Mouse (Mus musculus) neural tube, embryonic 14.5 days (tissue): ENCODE data around the gene Micall2. TPM values are rescaled to one million over a fixed set of nuclear protein-coding genes. Genes with fewer than 3 reads are reported as not detected.
A peak's percentile ranks its signal among the peaks of the same experiment; 100 is the strongest.
"Not testable (repeated sequence)": the region's sequence is repeated elsewhere in the genome, so short reads cannot be mapped to it uniquely, and the experiment has no call there.

Source experiments
- ATAC-seq: fragments of 200-750 bp; cut with Nextera tagmentation; 2 replicates; pipeline ENCODE4 v1.8.0; 2017; ENCODE audit warnings: low read depth, mild to moderate bottlenecking, moderate TSS enrichment, moderate library complexity
- H3K27ac ChIP-seq: fragments of 300-500 bp; sonication (generic); 2 replicates; pipeline ENCODE4 v1.5.1; 2014; ENCODE audit warnings: low read depth, mild to moderate bottlenecking, control low read depth, low read length, moderate library complexity, mixed read lengths
- H3K27me3 ChIP-seq: fragments of 300-500 bp; sonication (generic); 2 replicates; pipeline ENCODE4 v1.6.1; 2014; ENCODE audit warnings: low read length; ENCODE audit not compliant: control insufficient read depth, insufficient read depth
- H3K36me3 ChIP-seq: fragments of 300-500 bp; sonication (generic); 2 replicates; pipeline ENCODE4 v1.6.1; 2014; ENCODE audit warnings: low read length, mixed read lengths; ENCODE audit not compliant: control insufficient read depth, insufficient read depth
- H3K4me1 ChIP-seq: fragments of 300-500 bp; sonication (generic); 2 replicates; pipeline ENCODE4 v1.6.1; 2014; ENCODE audit warnings: low read length; ENCODE audit not compliant: control insufficient read depth, insufficient read depth
- H3K4me2 ChIP-seq: fragments of 300-500 bp; sonication (generic); 2 replicates; pipeline ENCODE4 v1.6.1; 2014; ENCODE audit warnings: mild to moderate bottlenecking, low read depth, low read length, control low read depth
- H3K4me3 ChIP-seq: fragments of 300-500 bp; sonication (generic); 2 replicates; pipeline ENCODE4 v1.5.1; 2014; ENCODE audit warnings: low read depth, low read length, control low read depth, mixed read lengths
- H3K9ac ChIP-seq: fragments of 300-500 bp; sonication (generic); replicated peaks from 2 replicates; pipeline ENCODE4 v1.6.1; 2014; ENCODE audit warnings: low read depth, mild to moderate bottlenecking, control low read depth, low read length, mixed read lengths
- H3K9me3 ChIP-seq: fragments of 300-500 bp; sonication (generic); 2 replicates; pipeline ENCODE4 v1.6.1; 2016; ENCODE audit warnings: low read length; ENCODE audit not compliant: control insufficient read depth
- WGBS: fragments of 180-500 bp; shearing (Covaris S2); extraction: QIAGEN DNeasy Blood & Tissue Kit; methylation state at CpG from one replicate; pipeline ENCODE4 v1.1.7; 2014; 5-methylcytosine and 5-hydroxymethylcytosine counted together
- polyA plus RNA-seq: library from polyadenylated mRNA; unstranded; fragments of >200 nt; fragmentation: Nextera tagmentation; extraction: Ambion mirVana; gene quantifications from 2 replicates; pipeline ENCODE4 v1.2.1, GENCODE M21; 2014

The Micall2 gene
- polyA plus RNA-seq, 1 experiment from 2014 or later = 9.1 TPM

DNA sequence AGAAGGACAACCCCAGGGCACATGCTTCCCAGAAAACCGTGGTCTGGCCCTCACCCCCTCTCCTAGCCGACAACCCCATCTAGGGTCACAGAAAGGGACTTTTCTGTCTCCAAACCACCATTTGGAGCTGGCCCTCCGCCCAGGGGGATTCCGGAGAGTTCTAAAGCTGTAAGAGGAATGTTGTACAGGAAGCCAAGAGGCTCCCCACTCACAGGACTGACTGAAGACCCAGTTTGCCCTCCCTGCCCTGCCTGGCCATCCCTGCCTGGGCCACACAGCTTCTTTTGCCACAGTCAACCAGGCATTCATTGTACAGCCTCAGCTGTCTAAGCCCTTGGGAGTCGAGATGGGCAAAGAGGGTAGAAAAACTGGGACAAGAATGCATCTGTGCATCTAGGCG, 17.6 kb downstream of the Micall2 start:
- Histone ChIP-seq H3K9ac (no peak overlapping the region), H3K27me3 (no peaks in the 10 kb centered on the region), H3K9me3 (no peaks in the 10 kb centered on the region), H3K27ac (no peak overlapping the region), H3K4me3 (no peak overlapping the region), H3K36me3 (no peaks in the 10 kb centered on the region), H3K4me2 (no peak overlapping the region), H3K4me1 (no peaks in the 10 kb centered on the region)
- WGBS = 56% methylated on average over 6 of the region's 6 CpGs
- ATAC-seq = no peak

DNA sequence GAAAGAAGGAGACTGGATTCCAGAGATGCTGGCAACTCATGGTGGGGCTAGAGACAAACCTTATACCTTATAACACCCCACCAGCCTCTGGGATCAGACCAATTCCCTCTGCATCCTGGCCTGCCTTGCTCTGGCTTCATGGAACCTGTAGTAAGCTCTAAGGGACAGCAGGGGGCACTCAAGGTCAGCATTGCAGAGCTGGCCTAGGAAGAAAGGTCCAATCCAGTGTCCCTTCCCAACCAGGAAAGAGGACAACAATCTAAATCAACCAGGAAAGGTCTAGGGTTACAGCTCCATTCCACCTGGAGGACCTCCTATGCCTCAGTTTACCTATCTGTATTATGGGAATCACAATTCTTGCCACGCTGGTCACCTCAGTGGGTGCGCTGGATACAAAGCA, 18.4 kb downstream of the Micall2 start:
- Histone ChIP-seq H3K4me3 (no peak overlapping the region), H3K27ac (no peak overlapping the region), H3K27me3 (no peaks in the 10 kb centered on the region), H3K4me2 (no peak overlapping the region), H3K9me3 (no peaks in the 10 kb centered on the region), H3K4me1 (no peaks in the 10 kb centered on the region), H3K9ac (no peak overlapping the region), H3K36me3 (no peaks in the 10 kb centered on the region)
- WGBS = 100% methylated on average over 2 of the region's 2 CpGs
- ATAC-seq = no peak

DNA sequence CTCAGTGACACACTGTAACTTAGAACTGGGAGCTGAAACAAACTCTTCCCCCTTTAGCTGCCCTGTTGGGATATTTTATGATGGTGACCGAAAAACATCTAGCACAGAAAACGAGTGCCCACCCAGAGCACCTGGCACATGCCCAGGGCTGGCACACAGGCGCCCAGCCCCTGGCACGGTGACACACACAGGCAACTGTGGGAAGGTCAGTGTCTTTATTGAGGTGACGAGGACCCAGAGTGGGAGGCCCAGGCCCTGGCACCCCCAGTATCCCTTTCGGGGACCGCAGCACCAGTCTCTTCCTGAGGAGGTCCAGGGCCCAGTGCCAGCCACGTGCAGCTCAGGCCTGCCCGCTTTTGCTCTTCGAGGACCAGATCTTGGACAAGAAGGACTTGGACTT, 29.6 kb downstream of the Micall2 start:
- Histone ChIP-seq H3K4me2 (no peak overlapping the region), H3K4me1 (no peaks in the 10 kb centered on the region), H3K9me3 (no peaks in the 10 kb centered on the region), H3K36me3 (no peaks in the 10 kb centered on the region), H3K27me3 (no peaks in the 10 kb centered on the region), H3K27ac (no peak overlapping the region), H3K4me3 (no peak overlapping the region), H3K9ac (no peak overlapping the region)
- no peak for ATAC-seq
- WGBS = 94% methylated on average over 10 of the region's 10 CpGs

DNA sequence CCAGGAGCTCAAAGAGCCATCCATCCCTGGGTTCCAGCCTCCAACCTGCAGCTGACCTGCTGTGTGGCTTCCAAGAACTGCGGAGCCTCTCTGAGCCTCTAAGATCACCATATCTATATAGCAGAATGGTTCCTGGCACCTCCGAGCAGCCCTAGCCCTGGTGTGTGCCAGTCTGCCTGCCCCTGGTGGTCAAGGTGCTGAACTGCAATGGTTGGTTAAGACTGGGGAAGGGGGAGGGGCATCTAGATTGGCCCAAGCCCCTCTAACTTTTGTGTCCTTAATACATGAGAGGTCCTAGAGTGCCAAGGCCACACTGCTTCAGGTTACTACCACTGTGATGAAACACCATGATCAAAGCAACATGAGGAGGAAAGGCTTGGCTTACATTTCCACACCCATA, 33.2 kb downstream of the Micall2 start:
- Histone ChIP-seq H3K4me2 (no peak overlapping the region), H3K4me3 (no peak overlapping the region), H3K27ac (no peak overlapping the region), H3K9me3 (no peaks in the 10 kb centered on the region), H3K9ac (no peak overlapping the region), H3K27me3 (no peaks in the 10 kb centered on the region), H3K4me1 (no peaks in the 10 kb centered on the region), H3K36me3 (no peaks in the 10 kb centered on the region)
- WGBS = 70% methylated on average over 2 of the region's 2 CpGs
- no peak for ATAC-seq

- H3K27ac ChIP-seq = no peak overlapping the region
- H3K4me3 ChIP-seq = no peak overlapping the region
- no peaks in the 10 kb centered on the region for H3K36me3 ChIP-seq
- H3K9me3 ChIP-seq = no peaks in the 10 kb centered on the region
- H3K4me2 ChIP-seq = no peak overlapping the region
- H3K9ac ChIP-seq = no peak overlapping the region
- H3K4me1 ChIP-seq = no peaks in the 10 kb centered on the region
- 73% methylated on average over 9 of the region's 10 CpGs for WGBS
- H3K27me3 ChIP-seq = no peaks in the 10 kb centered on the region
- no peak for ATAC-seq
These were observed 33.9 kb downstream of the Micall2 start for GRCm38 (mm10) chr5:139702236-139702635.

GRCm38 (mm10) chr5:139696954-139697353, 39.2 kb downstream of the Micall2 start:
- WGBS = 90% methylated on average over 6 of the region's 6 CpGs
- H3K27ac ChIP-seq = no peak overlapping the region
- ATAC-seq = no peak

DNA sequence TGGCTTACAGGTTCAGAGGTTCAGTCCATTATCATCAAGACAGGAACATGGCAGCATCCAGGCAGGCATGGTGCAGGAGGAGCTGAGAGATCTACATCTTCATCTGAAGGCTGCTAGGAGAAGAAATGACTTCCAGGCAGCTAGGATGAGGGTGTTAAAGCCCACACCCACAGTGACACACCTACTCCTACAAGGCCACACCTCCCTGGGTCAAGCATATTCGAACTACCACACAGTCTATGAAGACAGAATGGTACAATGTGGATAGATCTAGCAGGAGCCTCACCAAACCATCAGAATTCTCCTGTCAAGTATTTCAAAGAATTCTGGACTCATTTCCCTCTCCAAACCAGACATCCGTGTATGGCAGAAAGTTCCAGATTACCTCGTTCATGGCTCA, 40.3 kb downstream of the Micall2 start:
- H3K27ac ChIP-seq, ATAC-seq, H3K27me3 ChIP-seq, H3K9me3 ChIP-seq, H3K4me2 ChIP-seq, H3K9ac ChIP-seq, H3K4me1 ChIP-seq, H3K4me3 ChIP-seq, H3K36me3 ChIP-seq: not testable (repeated sequence)
- WGBS = 73% methylated on average over 3 of the region's 3 CpGs

More at GRCm38 (mm10) chr5:139696954-139697353, 39.2 kb downstream of the Micall2 start:
- Histone ChIP-seq H3K27me3 (no peaks in the 10 kb centered on the region), H3K4me1 (peaks cover 2% of the 10 kb centered on the region), H3K4me2 (no peak overlapping the region), H3K9me3 (no peaks in the 10 kb centered on the region), H3K36me3 (no peaks in the 10 kb centered on the region), H3K9ac (no peak overlapping the region), H3K4me3 (no peak overlapping the region)

DNA sequence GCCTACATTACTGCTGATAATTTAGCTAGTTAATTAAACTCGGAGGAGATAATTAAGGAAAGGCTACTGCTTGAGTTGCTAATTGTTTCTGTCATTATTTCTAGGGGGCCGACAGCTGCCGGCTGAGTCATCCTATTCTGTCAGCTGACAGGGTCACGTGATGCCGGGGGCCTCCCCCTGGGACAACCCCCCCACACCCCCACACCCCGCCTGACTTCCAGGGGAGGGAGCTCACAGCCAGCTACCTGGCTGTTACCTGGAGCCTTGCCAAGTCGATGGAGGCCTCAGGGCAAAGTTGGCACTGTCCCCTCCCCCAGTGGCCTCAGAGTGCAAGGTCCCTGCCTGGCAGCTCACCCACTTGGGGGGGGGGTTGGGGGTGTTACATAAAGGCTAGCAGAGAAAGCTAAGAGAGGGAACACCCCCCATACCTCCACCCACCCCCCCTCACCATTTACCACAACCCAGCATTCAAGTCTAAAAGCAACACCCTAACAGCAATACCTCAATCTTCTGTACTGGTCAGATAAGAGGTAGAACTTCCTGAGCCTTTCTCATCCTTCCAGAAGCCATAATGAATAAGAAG, 41.1 kb downstream of the Micall2 start:
- WGBS = 19% methylated on average over 7 of the region's 7 CpGs
- H3K4me2 ChIP-seq = no peak overlapping the region; the same call in 1 of the 2 replicates
- ATAC-seq = peak; percentile 53

GRCm38 (mm10) chr5:139694292-139694988, 41.7 kb downstream of the Micall2 start:
- no peak overlapping the region; the same call in 1 of the 2 replicates for H3K4me2 ChIP-seq
- peaks cover 2% of the 10 kb centered on the region for H3K4me1 ChIP-seq
- H3K9me3 ChIP-seq = no peaks in the 10 kb centered on the region
- H3K9ac ChIP-seq = no peak overlapping the region
- ATAC-seq = peak; percentile 67
- no peak overlapping the region for H3K4me3 ChIP-seq
- no peak overlapping the region for H3K27ac ChIP-seq
- no peaks in the 10 kb centered on the region for H3K36me3 ChIP-seq
- whole genome bisulfite sequencing = 40% methylated on average over 16 of the region's 16 CpGs
- no peaks in the 10 kb centered on the region for H3K27me3 ChIP-seq

More for the DNA sequence above, 41.1 kb downstream of the Micall2 start:
- H3K9me3 ChIP-seq = no peaks in the 10 kb centered on the region
- H3K4me1 ChIP-seq = peaks cover 2% of the 10 kb centered on the region
- H3K4me3 ChIP-seq = no peak overlapping the region
- H3K27ac ChIP-seq = no peak overlapping the region
- H3K9ac ChIP-seq = no peak overlapping the region
- H3K36me3 ChIP-seq = no peaks in the 10 kb centered on the region
- H3K27me3 ChIP-seq = no peaks in the 10 kb centered on the region
